Mouse (Mus musculus) erythroblast, embryonic 14.5 days (primary cell): Measurements from ENCODE around the gene Ninj1. TPM values are rescaled to one million over a fixed set of nuclear protein-coding genes. Genes with fewer than 3 reads are reported as not detected.

Experiments
- H3K27me3 ChIP-seq: 2 replicates; pipeline ENCODE4 v1.6.1; 2012; ENCODE audit warnings: inconsistent platforms; ENCODE audit not compliant: control insufficient read depth
- H3K36me3 ChIP-seq: 2 replicates; pipeline ENCODE4 v1.6.1; 2012; ENCODE audit warnings: mild to moderate bottlenecking, inconsistent platforms; ENCODE audit not compliant: control insufficient read depth
- H3K4me1 ChIP-seq: 2 replicates; pipeline ENCODE4 v1.6.1; 2012; ENCODE audit warnings: inconsistent platforms; ENCODE audit not compliant: control insufficient read depth
- H3K4me3 ChIP-seq: replicated peaks from 2 replicates; pipeline ENCODE3; 2012; ENCODE audit warnings: moderate library complexity, mild to moderate bottlenecking, inconsistent platforms
- H3K9me3 ChIP-seq: 2 replicates; pipeline ENCODE4 v1.6.1; 2012; ENCODE audit warnings: low read length, inconsistent platforms, mixed read lengths; ENCODE audit not compliant: control insufficient read depth
- GATA1 ChIP-seq: IDR thresholded peaks from 2 replicates; pipeline ENCODE4 v1.6.1; 2012; ENCODE audit warnings: low read length, inconsistent platforms, mixed read lengths
- TAL1 ChIP-seq: IDR thresholded peaks from 3 replicates; pipeline ENCODE4 v1.6.1; 2012; ENCODE audit warnings: low read length, inconsistent platforms, mixed read lengths
- polyA plus RNA-seq: library from polyadenylated mRNA; stranded (reverse); fragments of >175 nt; gene quantifications from 2 replicates; pipeline ENCODE4 v1.2.3, GENCODE M21; 2012

The Ninj1 gene
- polyA plus RNA-seq, 1 experiment, result 1.9 TPM

GRCm38 (mm10) chr13:49180274-49180673 lies 7.0 kb upstream of the Ninj1 start:
- no peak for TF ChIP-seq TAL1
- no peak for TF ChIP-seq GATA1
- Histone ChIP-seq H3K4me3 (no peak overlapping the region), H3K9me3 (no peaks in the 10 kb centered on the region), H3K36me3 (no peaks in the 10 kb centered on the region), H3K27me3 (no peaks in the 10 kb centered on the region), H3K4me1 (no peaks in the 10 kb centered on the region)

- no peaks in the 10 kb centered on the region for H3K4me1 ChIP-seq
- no peaks in the 10 kb centered on the region for H3K27me3 ChIP-seq
- H3K9me3 ChIP-seq, result no peaks in the 10 kb centered on the region
- H3K36me3 ChIP-seq, result no peaks in the 10 kb centered on the region
- TF ChIP-seq GATA1 (no peak), TAL1 (no peak)
- H3K4me3 ChIP-seq, result no peak overlapping the region
These were observed 6.6 kb upstream of the Ninj1 start for GRCm38 (mm10) chr13:49180691-49181090.

GRCm38 (mm10) chr13:49181411-49181984 lies 5.8 kb upstream of the Ninj1 start:
- no peaks in the 10 kb centered on the region for H3K27me3 ChIP-seq
- TF ChIP-seq GATA1, result no peak
- TF ChIP-seq TAL1, result no peak
- H3K4me1 ChIP-seq, result peaks cover 1% of the 10 kb centered on the region
- no peak overlapping the region for H3K4me3 ChIP-seq
- H3K9me3 ChIP-seq, result no peaks in the 10 kb centered on the region
- H3K36me3 ChIP-seq, result no peaks in the 10 kb centered on the region

GRCm38 (mm10) chr13:49183161-49183560 lies 4.1 kb upstream of the Ninj1 start:
- no peak for TF ChIP-seq TAL1
- no peak for TF ChIP-seq GATA1
- Histone ChIP-seq H3K4me1 (peaks cover 17% of the 10 kb centered on the region), H3K4me3 (no peak overlapping the region), H3K27me3 (no peaks in the 10 kb centered on the region), H3K36me3 (no peaks in the 10 kb centered on the region), H3K9me3 (no peaks in the 10 kb centered on the region)

- Histone ChIP-seq H3K4me3 (no peak overlapping the region), H3K36me3 (no peaks in the 10 kb centered on the region), H3K27me3 (no peaks in the 10 kb centered on the region), H3K4me1 (peaks cover 22% of the 10 kb centered on the region), H3K9me3 (no peaks in the 10 kb centered on the region)
- no peak for TF ChIP-seq TAL1
- no peak for TF ChIP-seq GATA1
These were observed 3.6 kb upstream of the Ninj1 start for GRCm38 (mm10) chr13:49183646-49184045.

- no peaks in the 10 kb centered on the region for H3K36me3 ChIP-seq
- H3K4me3 ChIP-seq, result peak overlapping the region; percentile 71
- no peaks in the 10 kb centered on the region for H3K9me3 ChIP-seq
- H3K4me1 ChIP-seq, result peaks cover 40% of the 10 kb centered on the region
- TF ChIP-seq GATA1 (no peak), TAL1 (no peak)
- no peaks in the 10 kb centered on the region for H3K27me3 ChIP-seq
These were observed 442 bp upstream of the Ninj1 start for GRCm38 (mm10) chr13:49186798-49187287.

GRCm38 (mm10) chr13:49188219-49188965 lies 1.1 kb downstream of the Ninj1 start:
- Histone ChIP-seq H3K4me1 (peaks cover 40% of the 10 kb centered on the region), H3K27me3 (no peaks in the 10 kb centered on the region), H3K9me3 (no peaks in the 10 kb centered on the region), H3K36me3 (no peaks in the 10 kb centered on the region; the same call in 1 of the 2 replicates), H3K4me3 (peak overlapping the region; percentile 71)
- no peak for TF ChIP-seq GATA1

GRCm38 (mm10) chr13:49188966-49189360 lies 1.7 kb downstream of the Ninj1 start:
- H3K27me3 ChIP-seq, result no peaks in the 10 kb centered on the region
- peaks cover 40% of the 10 kb centered on the region for H3K4me1 ChIP-seq
- no peaks in the 10 kb centered on the region for H3K9me3 ChIP-seq
- H3K4me3 ChIP-seq, result no peak overlapping the region
- TF ChIP-seq TAL1 (no peak), GATA1 (no peak)
- peaks cover 4% of the 10 kb centered on the region for H3K36me3 ChIP-seq

- no peaks in the 10 kb centered on the region for H3K27me3 ChIP-seq
- no peaks in the 10 kb centered on the region for H3K9me3 ChIP-seq
- no peak overlapping the region for H3K4me3 ChIP-seq
- H3K36me3 ChIP-seq, result peaks cover 11% of the 10 kb centered on the region
- TF ChIP-seq TAL1 (no peak), GATA1 (no peak)
- H3K4me1 ChIP-seq, result peaks cover 40% of the 10 kb centered on the region
These were observed 2.9 kb downstream of the Ninj1 start for GRCm38 (mm10) chr13:49189970-49190870.
